Mouse (Mus musculus) neural tube, embryonic 15.5 days (tissue): Measurements from ENCODE around the gene Ncf4. TPM values are rescaled to one million over a fixed set of nuclear protein-coding genes. Genes with fewer than 3 reads are reported as not detected.
"Not testable (repeated sequence)": the region's sequence is repeated elsewhere in the genome, so short reads cannot be mapped to it uniquely, and the experiment has no call there.

Experiments
- ATAC-seq: fragments of 200-750 bp; cut with Nextera tagmentation; 2 replicates; pipeline ENCODE4 v1.8.0; 2017; ENCODE audit warnings: mild to moderate bottlenecking, moderate TSS enrichment, moderate library complexity; ENCODE audit not compliant: low FRiP score
- H3K27ac ChIP-seq: fragments of 300-500 bp; sonication (generic); replicated peaks from 2 replicates; pipeline ENCODE4 v1.5.1; 2015; ENCODE audit warnings: mild to moderate bottlenecking, inconsistent platforms
- H3K27me3 ChIP-seq: fragments of 300-500 bp; sonication (generic); replicated peaks from 2 replicates; pipeline ENCODE4 v1.6.1; 2015; ENCODE audit warnings: inconsistent platforms
- H3K36me3 ChIP-seq: fragments of 300-500 bp; sonication (generic); 2 replicates; pipeline ENCODE4 v1.6.1; 2015; ENCODE audit warnings: inconsistent platforms
- H3K4me1 ChIP-seq: fragments of 300-500 bp; sonication (generic); 2 replicates; pipeline ENCODE4 v1.6.1; 2015; ENCODE audit warnings: inconsistent platforms
- H3K4me2 ChIP-seq: fragments of 300-500 bp; sonication (generic); 2 replicates; pipeline ENCODE4 v1.6.1; 2015; ENCODE audit warnings: inconsistent platforms, mild to moderate bottlenecking, moderate library complexity
- H3K4me3 ChIP-seq: fragments of 300-500 bp; sonication (generic); replicated peaks from 2 replicates; pipeline ENCODE4 v1.5.1; 2015; ENCODE audit warnings: mild to moderate bottlenecking, inconsistent platforms
- H3K9ac ChIP-seq: fragments of 300-500 bp; sonication (generic); replicated peaks from 2 replicates; pipeline ENCODE4 v1.6.1; 2015; ENCODE audit warnings: mild to moderate bottlenecking, inconsistent platforms
- H3K9me3 ChIP-seq: fragments of 300-500 bp; sonication (generic); replicated peaks from 2 replicates; pipeline ENCODE4 v1.6.1; 2016; ENCODE audit warnings: inconsistent platforms
- WGBS: fragments of 180-500 bp; shearing (Covaris S2); methylation state at CpG from one replicate; pipeline ENCODE4 v1.1.7; 2015; ENCODE audit warnings: mixed read lengths; 5-methylcytosine and 5-hydroxymethylcytosine counted together
- polyA plus RNA-seq: library from polyadenylated mRNA; unstranded; fragments of >200 nt; fragmentation: Nextera tagmentation; extraction: Ambion mirVana; gene quantifications from 2 replicates; pipeline ENCODE4 v1.2.1, GENCODE M21; 2015

Ncf4 gene
- polyA plus RNA-seq, 1 experiment from 2014 or later: 1.6 TPM

GRCm38 (mm10) chr15:78257326-78258050, 12.9 kb downstream of the Ncf4 start:
- WGBS: 35% methylated on average over 7 of the region's 7 CpGs
- Histone ChIP-seq H3K9ac (no peak overlapping the region), H3K27ac (no peak overlapping the region), H3K27me3 (peaks cover 2% of the 10 kb centered on the region; the same call in 1 of the 2 replicates), H3K4me3 (no peak overlapping the region), H3K4me2 (no peak overlapping the region), H3K4me1 (peaks cover 3% of the 10 kb centered on the region; the same call in 1 of the 2 replicates), H3K9me3 (no peaks in the 10 kb centered on the region), H3K36me3 (no peaks in the 10 kb centered on the region)
- ATAC-seq: no peak; the same call in 1 of the 2 replicates

- ATAC-seq: no peak
- 82% methylated on average over 10 of the region's 10 CpGs for WGBS
- Histone ChIP-seq H3K4me2 (no peak overlapping the region), H3K27ac (no peak overlapping the region), H3K27me3 (peaks cover 2% of the 10 kb centered on the region; the same call in 1 of the 2 replicates), H3K36me3 (no peaks in the 10 kb centered on the region), H3K4me1 (peaks cover 3% of the 10 kb centered on the region; the same call in 1 of the 2 replicates), H3K9ac (no peak overlapping the region), H3K9me3 (no peaks in the 10 kb centered on the region), H3K4me3 (no peak overlapping the region)
These were observed 13.8 kb downstream of the Ncf4 start for GRCm38 (mm10) chr15:78258246-78258865.

- H3K27me3 ChIP-seq: no peaks in the 10 kb centered on the region
- no peak overlapping the region for H3K4me3 ChIP-seq
- H3K36me3 ChIP-seq: no peaks in the 10 kb centered on the region
- peaks cover 3% of the 10 kb centered on the region; the same call in 1 of the 2 replicates for H3K4me1 ChIP-seq
- no peaks in the 10 kb centered on the region for H3K9me3 ChIP-seq
- WGBS: 74% methylated on average over 13 of the region's 13 CpGs
- H3K27ac ChIP-seq: no peak overlapping the region
- H3K4me2 ChIP-seq: no peak overlapping the region
- ATAC-seq: no peak
- H3K9ac ChIP-seq: no peak overlapping the region
These were observed 16.2 kb downstream of the Ncf4 start for GRCm38 (mm10) chr15:78260668-78261333.

- 69% methylated on average over 3 of the region's 3 CpGs for WGBS
- Histone ChIP-seq H3K4me3 (no peak overlapping the region), H3K27me3 (no peaks in the 10 kb centered on the region), H3K4me1 (no peaks in the 10 kb centered on the region), H3K27ac (no peak overlapping the region), H3K9me3 (no peaks in the 10 kb centered on the region), H3K36me3 (no peaks in the 10 kb centered on the region), H3K4me2 (no peak overlapping the region), H3K9ac (no peak overlapping the region)
- no peak for ATAC-seq
These were observed 18.7 kb downstream of the Ncf4 start for GRCm38 (mm10) chr15:78263286-78263685.

GRCm38 (mm10) chr15:78267441-78267840, 22.8 kb downstream of the Ncf4 start:
- Histone ChIP-seq H3K9me3 (no peaks in the 10 kb centered on the region; the same call in 1 of the 2 replicates), H3K4me1 (no peaks in the 10 kb centered on the region), H3K27me3 (no peaks in the 10 kb centered on the region), H3K9ac (no peak overlapping the region), H3K27ac (no peak overlapping the region), H3K4me2 (no peak overlapping the region), H3K36me3 (no peaks in the 10 kb centered on the region), H3K4me3 (no peak overlapping the region)
- WGBS: 87% methylated on average over 10 of the region's 10 CpGs
- no peak for ATAC-seq

GRCm38 (mm10) chr15:78267865-78268264, 23.3 kb downstream of the Ncf4 start:
- WGBS: 70% methylated on average over 4 of the region's 4 CpGs
- no peak for ATAC-seq
- H3K27me3 ChIP-seq: no peaks in the 10 kb centered on the region
- H3K4me1 ChIP-seq: no peaks in the 10 kb centered on the region
- H3K9me3 ChIP-seq: no peaks in the 10 kb centered on the region; the same call in 1 of the 2 replicates
- no peak overlapping the region for H3K4me3 ChIP-seq
- H3K36me3 ChIP-seq: no peaks in the 10 kb centered on the region
- H3K9ac ChIP-seq: no peak overlapping the region
- H3K27ac ChIP-seq: no peak overlapping the region
- H3K4me2 ChIP-seq: no peak overlapping the region

GRCm38 (mm10) chr15:78271208-78271607, 26.6 kb downstream of the Ncf4 start:
- no peak overlapping the region for H3K4me3 ChIP-seq
- H3K4me2 ChIP-seq: no peak overlapping the region
- ATAC-seq: no peak

GRCm38 (mm10) chr15:78278308-78278707, 33.7 kb downstream of the Ncf4 start:
- Histone ChIP-seq H3K4me2 (no peak overlapping the region), H3K4me3 (no peak overlapping the region), H3K27ac (no peak overlapping the region), H3K9me3 (no peaks in the 10 kb centered on the region), H3K36me3 (no peaks in the 10 kb centered on the region), H3K27me3 (no peaks in the 10 kb centered on the region), H3K9ac (no peak overlapping the region), H3K4me1 (no peaks in the 10 kb centered on the region)
- ATAC-seq: no peak
- 78% methylated on average over 2 of the region's 2 CpGs for WGBS

More at GRCm38 (mm10) chr15:78271208-78271607, 26.6 kb downstream of the Ncf4 start:
- no peaks in the 10 kb centered on the region for H3K36me3 ChIP-seq
- H3K4me1 ChIP-seq: no peaks in the 10 kb centered on the region
- H3K27ac ChIP-seq: no peak overlapping the region
- H3K9ac ChIP-seq: no peak overlapping the region
- H3K27me3 ChIP-seq: no peaks in the 10 kb centered on the region
- no peaks in the 10 kb centered on the region; the same call in 1 of the 2 replicates for H3K9me3 ChIP-seq

- Histone ChIP-seq H3K9ac (no peak overlapping the region), H3K4me2 (no peak overlapping the region), H3K9me3 (no peaks in the 10 kb centered on the region), H3K27me3 (no peaks in the 10 kb centered on the region), H3K27ac (no peak overlapping the region), H3K36me3 (no peaks in the 10 kb centered on the region), H3K4me1 (0 out of 2 replicates have a peak, but pooled peaks cover 5% of the 10 kb centered on the region), H3K4me3 (no peak overlapping the region)
- no peak for ATAC-seq
- WGBS: 89% methylated on average over 5 of the region's 5 CpGs
These were observed 43.3 kb downstream of the Ncf4 start for GRCm38 (mm10) chr15:78287941-78288340.

- not testable (repeated sequence) for H3K9me3 ChIP-seq, H3K27ac ChIP-seq, H3K27me3 ChIP-seq, ATAC-seq, H3K4me3 ChIP-seq, H3K4me1 ChIP-seq, H3K36me3 ChIP-seq, H3K9ac ChIP-seq, H3K4me2 ChIP-seq
- 73% methylated on average over 5 of the region's 5 CpGs for WGBS
These were observed 45.2 kb downstream of the Ncf4 start for GRCm38 (mm10) chr15:78289775-78290174.

GRCm38 (mm10) chr15:78293228-78293627, 48.6 kb downstream of the Ncf4 start:
- not testable (repeated sequence) for H3K27me3 ChIP-seq, H3K9me3 ChIP-seq, H3K9ac ChIP-seq, H3K4me2 ChIP-seq, H3K4me1 ChIP-seq, H3K36me3 ChIP-seq, ATAC-seq, H3K4me3 ChIP-seq, H3K27ac ChIP-seq
- WGBS: 17% methylated on average over 2 of the region's 2 CpGs

GRCm38 (mm10) chr15:78293716-78294115, 49.1 kb downstream of the Ncf4 start:
- Histone ChIP-seq H3K36me3 (no peaks in the 10 kb centered on the region), H3K4me3 (no peak overlapping the region), H3K27me3 (no peaks in the 10 kb centered on the region), H3K4me2 (no peak overlapping the region), H3K9me3 (no peaks in the 10 kb centered on the region), H3K9ac (no peak overlapping the region), H3K4me1 (0 out of 2 replicates have a peak, but pooled peaks cover 5% of the 10 kb centered on the region), H3K27ac (no peak overlapping the region)
- 95% methylated on average over 4 of the region's 4 CpGs for WGBS
- ATAC-seq: no peak
